Mouse (Mus musculus): Measurements from ENCODE around the gene Pcsk7.

- no peak; the same call in 1 of the 2 replicates for TF ChIP-seq CTCF (IDR thresholded peaks at IDR 0.05; ENCODE audit: low read depth)
- TF ChIP-seq EP300 (IDR thresholded peaks at IDR 0.05; ENCODE audit: low read depth) = no peak
Observed at GRCm38 (mm10) chr9:45877928-45878327, 28.4 kb upstream of the Pcsk7 start.
